Mouse (Mus musculus): ENCODE data around the gene Lrtm2. TPM values are rescaled to one million over a fixed set of nuclear protein-coding genes. Genes with fewer than 3 reads are reported as not detected.

Gene Lrtm2
- polyA plus RNA-seq, 1 experiment from 2014 or later = not detected

DNA sequence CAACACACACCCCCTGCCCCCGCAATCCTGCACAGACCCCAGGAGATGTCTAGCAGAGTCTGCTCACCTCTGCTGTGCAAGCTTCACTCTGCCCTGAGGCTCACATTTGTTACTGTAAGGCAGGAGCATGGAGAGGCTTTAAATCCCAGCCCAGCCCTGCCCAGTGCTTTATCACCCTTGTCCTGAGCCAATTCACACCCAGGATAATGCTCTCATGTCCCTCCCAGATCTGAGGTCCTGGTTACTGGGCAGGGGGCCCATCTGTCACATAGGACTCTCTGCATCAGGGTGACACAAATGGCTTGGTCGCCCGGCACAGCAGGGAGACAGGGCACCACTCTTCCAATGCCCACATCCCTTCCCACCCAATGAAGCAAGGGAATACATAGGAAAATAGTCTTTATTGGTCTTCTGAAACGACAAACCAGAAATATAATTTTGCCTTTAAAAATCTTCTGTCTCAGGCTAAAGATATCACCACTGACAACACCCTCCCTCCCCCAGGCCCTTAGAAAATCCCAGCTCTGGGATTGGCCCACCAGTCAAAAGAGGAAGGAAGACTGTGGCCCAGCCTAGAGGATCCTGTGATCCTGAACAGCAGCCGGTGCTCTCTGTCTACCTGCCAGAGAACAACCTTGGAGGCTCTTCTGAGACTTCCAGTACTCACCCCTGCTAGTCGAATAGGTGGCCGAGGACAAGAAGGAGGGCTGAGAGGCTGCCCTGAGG is 15.7 kb downstream of the Lrtm2 start:
- no peaks in the 10 kb centered on the region for H3K36me3 ChIP-seq
- no peak for ATAC-seq (ENCODE audit: insufficient number of reproducible peaks, insufficient read depth, low FRiP score, low TSS enrichment, low read depth)
- H3K9ac ChIP-seq (replicated peaks) = no peak overlapping the region
- H3K9me3 ChIP-seq = 0 out of 2 replicates have a peak, but pooled peaks cover 3% of the 10 kb centered on the region
- H3K4me2 ChIP-seq = no peak overlapping the region
- 43% methylated on average over 7 of the region's 7 CpGs for WGBS
- peaks cover 7% of the 10 kb centered on the region; the same call in 1 of the 2 replicates for H3K27me3 ChIP-seq
- no peak overlapping the region for H3K27ac ChIP-seq
- H3K4me3 ChIP-seq (replicated peaks) = no peak overlapping the region
- H3K4me1 ChIP-seq (replicated peaks) = peaks cover 12% of the 10 kb centered on the region

DNA sequence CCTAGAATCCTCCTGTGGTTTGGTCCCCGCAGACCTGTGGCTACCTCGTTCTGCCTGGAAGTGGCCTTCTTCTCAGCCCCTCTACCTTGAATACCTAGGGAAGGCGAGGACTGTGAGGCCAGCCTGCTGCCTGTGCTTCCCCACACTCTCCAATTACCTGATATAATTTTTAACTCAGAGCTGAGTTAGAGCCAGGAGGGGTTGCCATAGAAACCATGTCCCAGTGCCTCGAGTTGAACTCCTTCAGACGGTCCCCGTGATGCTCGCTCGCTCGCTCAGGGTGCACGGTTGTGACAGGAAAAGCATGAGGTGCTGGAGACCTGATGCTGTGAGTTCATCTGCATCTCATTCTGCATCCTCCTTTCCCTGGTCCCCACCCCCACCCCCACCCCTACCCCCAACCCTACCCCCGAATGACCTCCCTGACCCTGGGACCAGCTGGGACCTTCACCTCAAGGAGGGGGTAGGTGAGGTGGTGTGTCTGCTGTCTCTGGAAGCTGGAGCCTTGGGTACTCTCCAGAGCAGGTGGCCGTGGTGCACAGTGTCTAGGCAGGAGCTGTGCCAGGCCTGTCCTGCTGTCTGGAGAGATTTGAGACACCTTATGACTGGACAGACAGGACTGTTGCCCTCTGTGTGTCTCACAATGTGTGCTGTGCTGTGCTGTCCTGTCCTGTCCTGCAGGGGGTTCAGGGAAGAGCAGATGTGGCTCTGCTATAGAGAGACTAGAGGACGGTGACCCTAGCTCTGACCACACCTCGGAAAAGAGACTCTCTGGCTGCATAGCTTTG is 16.8 kb downstream of the Lrtm2 start:
- H3K9ac ChIP-seq (replicated peaks) = no peak overlapping the region
- 52% methylated on average over 14 of the region's 14 CpGs for WGBS
- peaks cover 10% of the 10 kb centered on the region; the same call in 1 of the 2 replicates for H3K27me3 ChIP-seq
- H3K4me3 ChIP-seq (replicated peaks) = no peak overlapping the region
- H3K4me2 ChIP-seq = no peak overlapping the region
- no peaks in the 10 kb centered on the region for H3K9me3 ChIP-seq
- H3K4me1 ChIP-seq (replicated peaks) = peaks cover 12% of the 10 kb centered on the region
- peak; percentile 44; the same call in 1 of the 2 replicates for ATAC-seq (ENCODE audit: insufficient number of reproducible peaks, insufficient read depth, low FRiP score, low TSS enrichment, low read depth)
- H3K27ac ChIP-seq = no peak overlapping the region
- no peaks in the 10 kb centered on the region for H3K36me3 ChIP-seq

DNA sequence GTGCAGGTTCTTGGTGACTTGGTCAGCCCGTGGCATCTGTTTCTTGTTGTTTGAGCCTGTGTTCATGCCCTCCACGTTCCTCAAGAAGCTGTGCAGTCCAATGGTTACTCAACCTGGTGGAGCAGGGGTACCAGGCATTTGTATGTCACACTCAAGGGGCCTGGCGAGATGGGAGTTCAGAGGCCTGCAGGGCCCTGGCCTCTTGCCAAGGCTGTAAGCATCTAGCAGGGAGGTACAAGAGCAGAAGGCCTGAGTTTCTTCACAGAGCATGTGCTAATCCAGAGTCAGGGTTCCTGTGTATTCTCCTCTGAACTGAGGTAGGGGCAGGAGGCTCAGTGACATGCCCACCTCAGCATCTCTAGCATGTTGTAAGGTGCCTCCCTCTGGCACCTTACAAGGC is 17.5 kb downstream of the Lrtm2 start:
- Histone ChIP-seq H3K4me2 (no peak overlapping the region), H3K4me3 (replicated peaks) (no peak overlapping the region), H3K36me3 (no peaks in the 10 kb centered on the region), H3K9ac (replicated peaks) (no peak overlapping the region), H3K4me1 (replicated peaks) (peaks cover 12% of the 10 kb centered on the region), H3K27me3 (peaks cover 13% of the 10 kb centered on the region; the same call in 1 of the 2 replicates), H3K27ac (no peak overlapping the region), H3K9me3 (no peaks in the 10 kb centered on the region)
- ATAC-seq (ENCODE audit: insufficient number of reproducible peaks, insufficient read depth, low FRiP score, low TSS enrichment, low read depth) = no peak
- 60% methylated on average over 3 of the region's 3 CpGs for WGBS

DNA sequence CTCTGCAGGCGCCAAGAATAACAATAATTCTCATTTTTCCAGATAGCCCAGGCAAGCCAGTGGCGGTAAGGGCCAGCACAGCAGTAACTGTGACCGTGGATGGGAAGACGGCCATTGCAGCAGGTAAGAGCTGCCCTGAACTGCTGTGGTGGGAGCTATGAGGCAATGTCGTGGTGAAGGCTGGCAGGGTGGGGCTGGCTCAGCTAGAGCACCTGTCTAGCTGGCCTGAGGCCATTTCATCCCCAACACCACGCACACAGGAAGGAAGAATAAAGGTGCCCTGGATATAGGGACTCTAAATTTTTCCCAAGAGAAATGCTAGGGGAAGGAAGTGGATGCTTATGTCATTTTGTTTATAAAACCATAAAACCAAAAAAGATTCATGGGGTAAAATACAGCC is 18.2 kb downstream of the Lrtm2 start:
- 79% methylated on average over 6 of the region's 6 CpGs for WGBS
- no peak for ATAC-seq (ENCODE audit: insufficient number of reproducible peaks, insufficient read depth, low FRiP score, low TSS enrichment, low read depth)

DNA sequence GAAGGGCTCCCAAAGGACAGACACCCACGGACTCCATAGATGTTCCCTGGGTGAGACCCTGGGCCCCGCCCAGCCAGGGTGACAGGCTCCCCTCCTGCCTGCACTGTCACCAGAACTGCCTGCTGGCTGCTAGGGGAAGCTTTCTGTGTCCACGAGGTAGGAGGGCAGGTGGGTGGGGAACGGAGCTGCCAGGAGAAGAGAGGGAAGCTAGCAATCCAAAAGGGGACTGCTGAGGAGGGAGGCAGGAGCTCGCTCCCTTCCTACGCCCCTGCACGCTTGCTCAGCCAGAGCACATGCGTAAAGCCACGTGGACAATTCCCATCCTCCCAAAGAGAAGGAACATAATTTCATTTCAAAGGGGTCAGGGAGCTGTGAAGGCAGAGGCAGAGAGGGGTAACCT is 20.4 kb downstream of the Lrtm2 start:
- peaks cover 13% of the 10 kb centered on the region; the same call in 1 of the 2 replicates for H3K27me3 ChIP-seq
- H3K4me1 ChIP-seq (replicated peaks) = peaks cover 12% of the 10 kb centered on the region
- H3K9me3 ChIP-seq = no peaks in the 10 kb centered on the region
- no peak for ATAC-seq (ENCODE audit: insufficient number of reproducible peaks, insufficient read depth, low FRiP score, low TSS enrichment, low read depth)
- H3K9ac ChIP-seq (replicated peaks) = no peak overlapping the region
- no peak overlapping the region for H3K27ac ChIP-seq
- no peak overlapping the region for H3K4me3 ChIP-seq (replicated peaks)
- no peaks in the 10 kb centered on the region for H3K36me3 ChIP-seq
- 56% methylated on average over 9 of the region's 9 CpGs for WGBS
- H3K4me2 ChIP-seq = no peak overlapping the region

More for the DNA sequence above, 18.2 kb downstream of the Lrtm2 start:
- Histone ChIP-seq H3K4me2 (no peak overlapping the region), H3K27ac (no peak overlapping the region), H3K4me3 (replicated peaks) (no peak overlapping the region), H3K27me3 (peaks cover 13% of the 10 kb centered on the region; the same call in 1 of the 2 replicates), H3K4me1 (replicated peaks) (peaks cover 12% of the 10 kb centered on the region), H3K9me3 (no peaks in the 10 kb centered on the region), H3K36me3 (no peaks in the 10 kb centered on the region), H3K9ac (replicated peaks) (no peak overlapping the region)

DNA sequence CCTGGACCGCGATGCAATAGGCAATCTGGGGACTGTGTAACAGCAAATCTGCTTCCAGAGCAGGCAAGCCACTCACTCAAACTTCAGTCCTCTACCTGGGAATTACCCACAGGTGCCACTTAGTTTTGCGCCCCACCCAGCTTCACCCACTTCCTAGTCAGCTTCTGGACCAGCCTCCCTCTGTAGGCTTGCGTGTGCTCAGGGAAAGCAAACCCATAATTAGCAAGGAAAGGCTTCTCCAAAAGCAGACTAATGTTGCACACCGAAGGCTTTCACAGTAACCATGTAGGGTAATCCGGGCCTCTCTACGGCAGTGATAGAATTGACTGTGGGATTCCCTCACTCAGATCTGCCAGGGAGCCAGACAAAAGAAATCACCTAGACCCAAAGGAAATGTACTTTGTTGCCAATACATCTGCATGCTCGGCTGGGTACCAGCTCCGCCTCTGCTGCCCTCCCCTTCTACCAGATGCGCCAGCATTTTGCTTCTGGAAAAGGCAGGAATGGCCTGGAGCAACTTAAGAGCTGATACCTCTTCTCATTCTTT is 22.6 kb downstream of the Lrtm2 start:
- H3K36me3 ChIP-seq = no peaks in the 10 kb centered on the region
- WGBS = 66% methylated on average over 10 of the region's 10 CpGs

DNA sequence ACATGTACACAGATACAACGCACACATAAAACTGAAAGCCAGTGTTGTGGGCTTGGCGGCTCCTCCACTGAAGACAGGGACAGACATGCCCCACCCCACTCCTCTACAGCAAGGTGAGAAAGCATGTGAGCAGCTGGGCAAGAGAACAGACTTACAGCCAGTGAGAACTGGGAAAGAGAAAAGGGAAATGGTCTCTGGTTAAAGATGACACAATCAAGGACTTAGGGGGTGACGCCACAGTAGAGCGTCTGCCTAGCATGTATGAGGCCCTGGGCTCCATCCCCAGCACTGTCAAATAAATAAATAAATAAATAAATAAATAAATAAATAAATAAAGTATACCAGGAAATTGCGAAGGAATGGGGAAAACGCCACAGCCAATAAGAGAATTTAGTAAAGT is 27.2 kb downstream of the Lrtm2 start:
- no peak for ATAC-seq (ENCODE audit: insufficient number of reproducible peaks, insufficient read depth, low FRiP score, low TSS enrichment, low read depth)
- Histone ChIP-seq H3K27me3 (peaks cover 4% of the 10 kb centered on the region; the same call in 1 of the 2 replicates), H3K27ac (no peak overlapping the region), H3K9me3 (no peaks in the 10 kb centered on the region), H3K4me2 (no peak overlapping the region), H3K36me3 (no peaks in the 10 kb centered on the region), H3K4me1 (replicated peaks) (no peaks in the 10 kb centered on the region), H3K9ac (replicated peaks) (no peak overlapping the region), H3K4me3 (replicated peaks) (no peak overlapping the region)
- 90% methylated on average over 6 of the region's 6 CpGs for WGBS

More for the DNA sequence above, 22.6 kb downstream of the Lrtm2 start:
- no peaks in the 10 kb centered on the region for H3K9me3 ChIP-seq
- H3K27ac ChIP-seq = no peak overlapping the region
- H3K27me3 ChIP-seq = peaks cover 13% of the 10 kb centered on the region; the same call in 1 of the 2 replicates
- H3K9ac ChIP-seq (replicated peaks) = no peak overlapping the region
- no peak overlapping the region for H3K4me2 ChIP-seq
- H3K4me1 ChIP-seq (replicated peaks) = no peaks in the 10 kb centered on the region
- ATAC-seq (ENCODE audit: insufficient number of reproducible peaks, insufficient read depth, low FRiP score, low TSS enrichment, low read depth) = no peak
- H3K4me3 ChIP-seq (replicated peaks) = no peak overlapping the region

DNA sequence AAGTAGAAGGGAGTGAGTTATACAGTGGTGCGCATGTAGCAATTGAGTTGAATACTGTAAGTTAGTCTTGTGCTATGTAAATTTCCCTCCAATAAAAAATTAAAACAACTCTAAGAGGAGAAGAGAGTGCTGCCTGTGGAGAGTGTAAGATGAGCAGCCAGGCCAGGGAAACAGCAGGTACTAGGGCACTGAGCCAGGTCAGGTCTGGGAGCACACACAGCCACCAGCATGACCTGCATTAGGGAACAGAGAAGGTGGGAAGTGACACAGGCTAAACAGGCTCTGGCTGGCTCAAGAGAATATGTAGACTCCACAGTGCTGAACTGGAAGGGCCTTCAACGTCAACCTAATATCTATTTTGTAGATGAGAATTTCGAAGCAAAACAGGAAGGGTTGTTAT is 29.3 kb downstream of the Lrtm2 start:
- no peaks in the 10 kb centered on the region for H3K27me3 ChIP-seq
- no peak overlapping the region for H3K4me2 ChIP-seq
- no peaks in the 10 kb centered on the region for H3K36me3 ChIP-seq
- no peak overlapping the region for H3K4me3 ChIP-seq (replicated peaks)
- no peaks in the 10 kb centered on the region for H3K4me1 ChIP-seq (replicated peaks)
- H3K27ac ChIP-seq = no peak overlapping the region
- WGBS = 93% methylated on average over 3 of the region's 3 CpGs
- H3K9ac ChIP-seq (replicated peaks) = no peak overlapping the region
- H3K9me3 ChIP-seq = no peaks in the 10 kb centered on the region
- no peak for ATAC-seq (ENCODE audit: insufficient number of reproducible peaks, insufficient read depth, low FRiP score, low TSS enrichment, low read depth)

DNA sequence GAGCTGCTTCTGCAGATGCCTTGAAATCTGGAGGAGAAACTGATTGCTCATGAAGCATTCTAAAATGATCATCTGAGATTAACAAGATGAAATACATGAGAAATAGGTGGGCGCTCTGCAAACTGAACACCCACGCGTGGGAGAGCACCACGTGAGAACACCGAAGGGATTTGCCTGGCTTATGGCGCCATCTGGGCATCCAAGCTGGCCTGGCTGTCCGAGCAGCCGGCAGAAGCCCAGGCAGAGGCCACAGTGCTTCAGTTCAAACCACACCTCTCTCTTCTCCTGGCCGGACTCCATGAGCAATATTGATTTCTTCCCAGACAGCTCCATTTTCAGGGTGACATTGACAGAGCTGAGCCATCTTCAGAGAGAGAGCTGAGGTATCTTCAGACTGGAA is 49.8 kb downstream of the Lrtm2 start:
- 78% methylated on average over 9 of the region's 9 CpGs for WGBS
- Histone ChIP-seq H3K27ac (no peak overlapping the region), H3K27me3 (no peaks in the 10 kb centered on the region; the same call in 1 of the 2 replicates), H3K36me3 (no peaks in the 10 kb centered on the region), H3K4me3 (replicated peaks) (no peak overlapping the region), H3K4me2 (no peak overlapping the region), H3K9ac (replicated peaks) (no peak overlapping the region), H3K4me1 (replicated peaks) (no peaks in the 10 kb centered on the region), H3K9me3 (no peaks in the 10 kb centered on the region)
- no peak for ATAC-seq (ENCODE audit: insufficient number of reproducible peaks, insufficient read depth, low FRiP score, low TSS enrichment, low read depth)

DNA sequence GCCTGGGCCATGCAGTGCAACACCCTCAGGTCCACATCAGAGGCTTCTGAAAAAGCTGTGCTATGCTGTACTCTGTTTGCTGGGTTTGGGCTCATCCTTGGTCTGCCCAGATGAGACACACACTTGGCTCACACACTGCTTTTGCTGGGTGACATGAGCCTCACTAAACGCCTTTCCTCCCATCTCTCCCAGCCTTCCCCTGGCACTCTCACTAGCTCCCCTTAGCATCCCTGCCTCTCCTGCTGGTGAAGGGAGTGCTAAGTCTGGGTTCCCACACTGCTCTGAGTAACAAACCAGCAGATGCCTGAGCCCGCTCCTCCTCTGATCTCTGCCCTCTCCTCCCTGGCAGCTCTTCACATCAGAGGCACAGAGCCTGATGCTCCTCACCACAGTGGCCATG is 53.9 kb downstream of the Lrtm2 start:
- Histone ChIP-seq H3K9ac (replicated peaks) (no peak overlapping the region), H3K27ac (no peak overlapping the region)
- WGBS = 83% methylated on average over 2 of the region's 2 CpGs

More for the DNA sequence above, 53.9 kb downstream of the Lrtm2 start:
- Histone ChIP-seq H3K4me1 (replicated peaks) (no peaks in the 10 kb centered on the region), H3K27me3 (no peaks in the 10 kb centered on the region), H3K4me2 (no peak overlapping the region), H3K9me3 (no peaks in the 10 kb centered on the region), H3K4me3 (replicated peaks) (no peak overlapping the region), H3K36me3 (no peaks in the 10 kb centered on the region)
- no peak for ATAC-seq (ENCODE audit: insufficient number of reproducible peaks, insufficient read depth, low FRiP score, low TSS enrichment, low read depth)
